Mouse (Mus musculus) cerebellum, adult 11 months (tissue): ENCODE results near the gene Pnrc1.
"Not testable (repeated sequence)": the region's sequence is repeated elsewhere in the genome, so short reads cannot be mapped to it uniquely, and the experiment has no call there.

Experiments
- DNase-seq: peaks from one replicate; pipeline ENCODE4 v3.0.0; 2022

Gene Pnrc1

GRCm38 (mm10) chr4:33290002-33290401, at the start of gene Pnrc1:
Gene Pnrc1, minus strand, starts transcription at chr4:33290163.
- no peak for DNase-seq

- DNase-seq: no peak
Measured at GRCm38 (mm10) chr4:33337999-33338398, 48.0 kb upstream of the Pnrc1 start.

GRCm38 (mm10) chr4:33332956-33333455, 43.0 kb upstream of the Pnrc1 start:
- no peak for DNase-seq

- no peak for DNase-seq
Measured at GRCm38 (mm10) chr4:33331147-33331546, 41.2 kb upstream of the Pnrc1 start.

GRCm38 (mm10) chr4:33315840-33316239, 25.9 kb upstream of the Pnrc1 start:
- DNase-seq: no peak

GRCm38 (mm10) chr4:33314150-33314549, 24.2 kb upstream of the Pnrc1 start:
- not testable (repeated sequence) for DNase-seq

GRCm38 (mm10) chr4:33310840-33311437, 21.0 kb upstream of the Pnrc1 start:
- no peak for DNase-seq

- peak; percentile 93 for DNase-seq
Measured at GRCm38 (mm10) chr4:33309764-33310757, 20.1 kb upstream of the Pnrc1 start, which contains the start of gene Rngtt. Gene Rngtt, plus strand, starts transcription at chr4:33310311.

GRCm38 (mm10) chr4:33307146-33307545, 17.2 kb upstream of the Pnrc1 start:
- DNase-seq: no peak

GRCm38 (mm10) chr4:33303057-33303456, 13.1 kb upstream of the Pnrc1 start:
- DNase-seq: no peak

- not testable (repeated sequence) for DNase-seq
Measured at GRCm38 (mm10) chr4:33300891-33301665, 11.1 kb upstream of the Pnrc1 start.

GRCm38 (mm10) chr4:33292409-33293370, 2.7 kb upstream of the Pnrc1 start:
- peak; percentile 51 for DNase-seq

GRCm38 (mm10) chr4:33290878-33291277, 915 bp upstream of the Pnrc1 start:
- no peak for DNase-seq

- no peak for DNase-seq
Measured at GRCm38 (mm10) chr4:33289106-33289650, 785 bp downstream of the Pnrc1 start.

- DNase-seq: no peak
Measured at GRCm38 (mm10) chr4:33285448-33285847, 4.5 kb downstream of the Pnrc1 start.

- DNase-seq: no peak
Measured at GRCm38 (mm10) chr4:33284083-33284880, 5.7 kb downstream of the Pnrc1 start.

GRCm38 (mm10) chr4:33281891-33282685, 7.9 kb downstream of the Pnrc1 start:
- no peak for DNase-seq

- no peak for DNase-seq
Measured at GRCm38 (mm10) chr4:33273437-33273836, 16.5 kb downstream of the Pnrc1 start.
